Mouse (Mus musculus) hematopoietic multipotent progenitor cell, adult 10-12 weeks (in vitro differentiated cells): ENCODE measurements around the gene Gng11. TPM values are rescaled to one million over a fixed set of nuclear protein-coding genes. Genes with fewer than 3 reads are reported as not detected.

Experiments used
- polyA plus RNA-seq: library from polyadenylated mRNA; stranded (reverse); fragments of >175 nt; gene quantifications from 2 replicates; pipeline ENCODE4 v1.2.3, GENCODE M21; 2012; ENCODE audit warnings: low replicate concordance

Gng11 gene
- 0.72 and 1.8 TPM in 2 replicates for polyA plus RNA-seq

DNA sequence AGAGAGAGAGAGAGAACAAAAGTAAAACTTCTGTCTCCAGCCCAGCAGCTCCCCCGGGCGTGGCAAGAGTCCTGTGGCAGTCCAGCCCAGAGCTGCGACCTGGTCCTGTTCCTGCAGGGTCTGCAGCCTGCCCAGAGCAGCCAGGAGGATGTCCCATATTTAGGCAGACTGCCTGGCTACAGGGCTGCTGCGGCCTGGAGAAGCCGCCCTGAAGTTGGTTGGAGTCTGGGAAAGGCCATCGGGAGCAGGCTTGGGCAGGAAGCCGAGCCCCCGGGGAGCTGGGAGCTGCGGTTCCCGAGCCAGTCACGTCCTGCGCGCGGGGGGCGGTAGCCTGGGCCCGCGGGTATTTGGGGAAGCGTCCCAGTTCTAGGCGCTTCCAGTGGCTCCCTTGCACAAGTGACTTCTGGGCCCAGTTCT is at the start of gene Gng11:
Gng11 (plus strand) TSS at position 15 of the 417 bp plus-strand sequence.

DNA sequence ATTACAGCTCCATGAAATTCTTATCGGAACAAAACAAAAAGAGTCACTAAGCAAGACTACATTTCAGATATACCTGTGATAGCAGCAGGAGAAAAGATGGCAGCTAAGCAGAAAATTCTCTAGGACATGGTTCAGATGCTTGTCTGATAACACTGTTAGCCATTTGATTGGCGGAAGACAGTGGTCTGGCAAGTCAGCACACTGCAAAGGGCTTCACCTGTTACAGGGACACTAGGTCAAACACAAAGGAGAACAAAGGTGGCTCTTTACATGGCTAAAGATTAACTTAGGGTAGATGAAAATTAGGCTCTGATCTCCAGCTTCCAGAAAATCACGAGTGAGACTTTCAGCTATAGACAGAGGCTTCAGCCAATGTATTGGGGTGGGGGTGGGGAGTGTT is 15.0 kb upstream of the Gng11 start, which contains the start of gene Tfpi2:
Tfpi2 (minus strand) TSS at position 170 of the 400 bp plus-strand sequence.

DNA sequence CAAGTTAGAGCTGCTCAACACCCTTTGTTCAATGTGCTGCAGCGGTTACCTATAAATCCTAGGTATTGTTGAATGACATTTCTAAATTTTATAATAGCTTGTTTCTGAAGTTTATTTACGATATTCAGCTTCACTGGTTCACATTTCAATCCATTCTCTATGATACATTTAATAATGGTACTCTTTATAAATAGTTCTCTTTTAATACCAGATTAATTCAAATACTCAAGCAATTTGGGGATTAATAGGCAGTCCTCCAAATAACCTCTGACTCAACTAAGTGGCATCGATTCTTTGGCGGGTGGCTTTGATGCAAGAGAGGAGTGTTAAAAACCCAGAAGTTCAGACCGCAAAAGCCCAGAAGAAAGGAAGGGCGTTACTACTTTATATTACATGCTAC is 10.2 kb upstream of the Gng11 start, which contains the start of gene Gngt1:
Gngt1 (plus strand) TSS at position 301 of the 400 bp plus-strand sequence.

Other genes starting within 250 kb of the Gng11 start
- not detected in 2 replicates for gene Calcr, start 239.2 kb upstream of the Gng11 start, polyA plus RNA-seq
- gene Tfpi2, start 15.0 kb upstream of the Gng11 start, polyA plus RNA-seq = not detected in 2 replicates
- gene Gngt1, start 10.1 kb upstream of the Gng11 start, polyA plus RNA-seq = not detected in 2 replicates
- gene Bet1, start 83.1 kb downstream of the Gng11 start, polyA plus RNA-seq = 5.7 and 20.2 TPM in 2 replicates